Mouse (Mus musculus): ENCODE measurements around the gene Tnfsfm13.
"Not testable (repeated sequence)": the region's sequence is repeated elsewhere in the genome, so short reads cannot be mapped to it uniquely, and the experiment has no call there.

Tnfsfm13 gene

GRCm38 (mm10) chr11:69695361-69696181 lies at the start of gene Tnfsfm13, which contains the start of gene Tnfsf12:
TSS of gene Tnfsfm13 (minus strand) at chr11:69696098.
TSS of gene Tnfsf12 (minus strand) at chr11:69695849.
- DNase-seq (ENCODE audit: low read depth, low spot score): no peak

GRCm38 (mm10) chr11:69731408-69731807 lies 35.5 kb upstream of the Tnfsfm13 start:
- DNase-seq (ENCODE audit: low read depth, low spot score): not testable (repeated sequence)

GRCm38 (mm10) chr11:69729063-69729462 lies 33.2 kb upstream of the Tnfsfm13 start:
- no peak for DNase-seq (ENCODE audit: low read depth, low spot score)

- DNase-seq (ENCODE audit: low read depth, low spot score): no peak
Measured at GRCm38 (mm10) chr11:69725951-69726350, 30.1 kb upstream of the Tnfsfm13 start.

GRCm38 (mm10) chr11:69723074-69723473 lies 27.2 kb upstream of the Tnfsfm13 start:
- no peak for DNase-seq (ENCODE audit: low read depth, low spot score)

- DNase-seq (ENCODE audit: low read depth, low spot score): no peak
Measured at GRCm38 (mm10) chr11:69720852-69721251, 25.0 kb upstream of the Tnfsfm13 start.

GRCm38 (mm10) chr11:69719423-69719822 lies 23.5 kb upstream of the Tnfsfm13 start:
- no peak for DNase-seq (ENCODE audit: low read depth, low spot score)

GRCm38 (mm10) chr11:69718661-69719060 lies 22.8 kb upstream of the Tnfsfm13 start:
- DNase-seq (ENCODE audit: low read depth, low spot score): no peak

GRCm38 (mm10) chr11:69716953-69717352 lies 21.1 kb upstream of the Tnfsfm13 start:
- DNase-seq (ENCODE audit: low read depth, low spot score): no peak

- no peak for DNase-seq (ENCODE audit: low read depth, low spot score)
Measured at GRCm38 (mm10) chr11:69715929-69716328, 20.0 kb upstream of the Tnfsfm13 start.

- no peak for DNase-seq (ENCODE audit: low read depth, low spot score)
Measured at GRCm38 (mm10) chr11:69715482-69715881, 19.6 kb upstream of the Tnfsfm13 start.

GRCm38 (mm10) chr11:69714636-69715329 lies 18.9 kb upstream of the Tnfsfm13 start:
- DNase-seq (ENCODE audit: low read depth, low spot score): no peak

- no peak for DNase-seq (ENCODE audit: low read depth, low spot score)
Measured at GRCm38 (mm10) chr11:69712954-69713672, 17.2 kb upstream of the Tnfsfm13 start.

- no peak for DNase-seq (ENCODE audit: low read depth, low spot score)
Measured at GRCm38 (mm10) chr11:69711082-69711481, 15.2 kb upstream of the Tnfsfm13 start.

GRCm38 (mm10) chr11:69710470-69710869 lies 14.6 kb upstream of the Tnfsfm13 start:
- no peak for DNase-seq (ENCODE audit: low read depth, low spot score)

GRCm38 (mm10) chr11:69709554-69710446 lies 13.9 kb upstream of the Tnfsfm13 start:
- no peak for DNase-seq (ENCODE audit: low read depth, low spot score)

- no peak for DNase-seq (ENCODE audit: low read depth, low spot score)
Measured at GRCm38 (mm10) chr11:69708614-69709265, 12.8 kb upstream of the Tnfsfm13 start.

- DNase-seq (ENCODE audit: low read depth, low spot score): no peak
Measured at GRCm38 (mm10) chr11:69707873-69708381, 12.0 kb upstream of the Tnfsfm13 start.

GRCm38 (mm10) chr11:69707480-69707847 lies 11.6 kb upstream of the Tnfsfm13 start:
- no peak for DNase-seq (ENCODE audit: low read depth, low spot score)

GRCm38 (mm10) chr11:69706775-69707479 lies 11.0 kb upstream of the Tnfsfm13 start:
- no peak for DNase-seq (ENCODE audit: low read depth, low spot score)
